Mouse (Mus musculus): Measurements from ENCODE around the gene Schip1. TPM values are rescaled to one million over a fixed set of nuclear protein-coding genes. Genes with fewer than 3 reads are reported as not detected.

Schip1 gene
- polyA plus RNA-seq, 1 experiment from 2014 or later, result 76.4 TPM

GRCm38 (mm10) chr3:68138833-68139627 lies 74.4 kb downstream of the Schip1 start:
- Histone ChIP-seq H3K27ac (ENCODE audit: poor library complexity, severe bottlenecking) (no peak overlapping the region), H3K36me3 (no peaks in the 10 kb centered on the region), H3K4me1 (replicated peaks) (no peaks in the 10 kb centered on the region), H3K27me3 (replicated peaks) (no peaks in the 10 kb centered on the region), H3K9ac (no peak overlapping the region), H3K4me3 (no peak overlapping the region), H3K4me2 (no peak overlapping the region), H3K9me3 (replicated peaks) (no peaks in the 10 kb centered on the region)
- no peak for ATAC-seq (ENCODE audit: insufficient number of reproducible peaks, low FRiP score)
- WGBS, result 74% methylated on average over 5 of the region's 5 CpGs

GRCm38 (mm10) chr3:68150688-68151087 lies 86.1 kb downstream of the Schip1 start:
- no peak for ATAC-seq (ENCODE audit: insufficient number of reproducible peaks, low FRiP score)
- H3K9ac ChIP-seq, result no peak overlapping the region
- no peaks in the 10 kb centered on the region for H3K36me3 ChIP-seq
- WGBS, result 80% methylated on average over 8 of the region's 8 CpGs
- H3K4me2 ChIP-seq, result no peak overlapping the region
- no peak overlapping the region for H3K27ac ChIP-seq (ENCODE audit: poor library complexity, severe bottlenecking)
- H3K27me3 ChIP-seq (replicated peaks), result no peaks in the 10 kb centered on the region
- no peaks in the 10 kb centered on the region for H3K9me3 ChIP-seq (replicated peaks)
- no peaks in the 10 kb centered on the region for H3K4me1 ChIP-seq (replicated peaks)
- no peak overlapping the region for H3K4me3 ChIP-seq

GRCm38 (mm10) chr3:68160175-68160574 lies 95.6 kb downstream of the Schip1 start:
- Histone ChIP-seq H3K27ac (ENCODE audit: poor library complexity, severe bottlenecking) (no peak overlapping the region), H3K4me2 (no peak overlapping the region), H3K9ac (no peak overlapping the region), H3K27me3 (replicated peaks) (no peaks in the 10 kb centered on the region), H3K4me3 (no peak overlapping the region), H3K4me1 (replicated peaks) (no peaks in the 10 kb centered on the region), H3K9me3 (replicated peaks) (no peaks in the 10 kb centered on the region), H3K36me3 (no peaks in the 10 kb centered on the region)
- 69% methylated on average over 1 of the region's 1 CpGs for WGBS
- no peak for ATAC-seq (ENCODE audit: insufficient number of reproducible peaks, low FRiP score)

GRCm38 (mm10) chr3:68160760-68161159 lies 96.2 kb downstream of the Schip1 start:
- no peaks in the 10 kb centered on the region for H3K9me3 ChIP-seq (replicated peaks)
- WGBS, result 49% methylated on average over 3 of the region's 3 CpGs
- H3K27ac ChIP-seq (ENCODE audit: poor library complexity, severe bottlenecking), result no peak overlapping the region
- H3K4me1 ChIP-seq (replicated peaks), result no peaks in the 10 kb centered on the region
- H3K4me2 ChIP-seq, result no peak overlapping the region
- no peaks in the 10 kb centered on the region for H3K27me3 ChIP-seq (replicated peaks)
- H3K9ac ChIP-seq, result no peak overlapping the region
- no peak overlapping the region for H3K4me3 ChIP-seq
- H3K36me3 ChIP-seq, result no peaks in the 10 kb centered on the region
- ATAC-seq (ENCODE audit: insufficient number of reproducible peaks, low FRiP score), result no peak

GRCm38 (mm10) chr3:68178248-68178647 lies 113.6 kb downstream of the Schip1 start:
- no peak for ATAC-seq (ENCODE audit: insufficient number of reproducible peaks, low FRiP score)
- H3K4me3 ChIP-seq, result no peak overlapping the region
- 70% methylated on average over 1 of the region's 1 CpGs for WGBS

GRCm38 (mm10) chr3:68187471-68187870 lies 122.9 kb downstream of the Schip1 start:
- Histone ChIP-seq H3K27me3 (replicated peaks) (no peaks in the 10 kb centered on the region), H3K36me3 (no peaks in the 10 kb centered on the region), H3K27ac (ENCODE audit: poor library complexity, severe bottlenecking) (no peak overlapping the region), H3K9me3 (replicated peaks) (no peaks in the 10 kb centered on the region), H3K4me3 (no peak overlapping the region), H3K4me2 (no peak overlapping the region), H3K9ac (no peak overlapping the region), H3K4me1 (replicated peaks) (no peaks in the 10 kb centered on the region)
- no peak for ATAC-seq (ENCODE audit: insufficient number of reproducible peaks, low FRiP score)
- 58% methylated on average over 8 of the region's 8 CpGs for WGBS

More at GRCm38 (mm10) chr3:68178248-68178647, 113.6 kb downstream of the Schip1 start:
- Histone ChIP-seq H3K4me2 (no peak overlapping the region), H3K4me1 (replicated peaks) (no peaks in the 10 kb centered on the region), H3K27me3 (replicated peaks) (no peaks in the 10 kb centered on the region), H3K27ac (ENCODE audit: poor library complexity, severe bottlenecking) (no peak overlapping the region), H3K36me3 (no peaks in the 10 kb centered on the region), H3K9me3 (replicated peaks) (no peaks in the 10 kb centered on the region), H3K9ac (no peak overlapping the region)

- H3K9me3 ChIP-seq (replicated peaks), result no peaks in the 10 kb centered on the region
- H3K36me3 ChIP-seq, result no peaks in the 10 kb centered on the region
- H3K27ac ChIP-seq (ENCODE audit: poor library complexity, severe bottlenecking), result no peak overlapping the region
- no peak overlapping the region for H3K4me2 ChIP-seq
- 69% methylated on average over 2 of the region's 2 CpGs for WGBS
- no peak for ATAC-seq (ENCODE audit: insufficient number of reproducible peaks, low FRiP score)
- no peak overlapping the region for H3K4me3 ChIP-seq
- no peaks in the 10 kb centered on the region for H3K4me1 ChIP-seq (replicated peaks)
- H3K9ac ChIP-seq, result no peak overlapping the region
- H3K27me3 ChIP-seq (replicated peaks), result no peaks in the 10 kb centered on the region
These were observed 124.5 kb downstream of the Schip1 start for GRCm38 (mm10) chr3:68189100-68189499.

- H3K4me2 ChIP-seq, result no peak overlapping the region
- H3K27ac ChIP-seq (ENCODE audit: poor library complexity, severe bottlenecking), result no peak overlapping the region
- no peaks in the 10 kb centered on the region for H3K27me3 ChIP-seq (replicated peaks)
- ATAC-seq (ENCODE audit: insufficient number of reproducible peaks, low FRiP score), result no peak
- no peaks in the 10 kb centered on the region for H3K4me1 ChIP-seq (replicated peaks)
- no peaks in the 10 kb centered on the region for H3K36me3 ChIP-seq
- H3K9me3 ChIP-seq (replicated peaks), result no peaks in the 10 kb centered on the region
- 80% methylated on average over 1 of the region's 1 CpGs for WGBS
- no peak overlapping the region for H3K4me3 ChIP-seq
- no peak overlapping the region for H3K9ac ChIP-seq
These were observed 132.3 kb downstream of the Schip1 start for GRCm38 (mm10) chr3:68196933-68197332.

GRCm38 (mm10) chr3:68201214-68201613 lies 136.6 kb downstream of the Schip1 start:
- Histone ChIP-seq H3K27me3 (replicated peaks) (no peaks in the 10 kb centered on the region), H3K4me2 (no peak overlapping the region), H3K36me3 (no peaks in the 10 kb centered on the region), H3K9ac (no peak overlapping the region), H3K9me3 (replicated peaks) (no peaks in the 10 kb centered on the region), H3K4me1 (replicated peaks) (no peaks in the 10 kb centered on the region), H3K4me3 (no peak overlapping the region), H3K27ac (ENCODE audit: poor library complexity, severe bottlenecking) (no peak overlapping the region)
- no peak for ATAC-seq (ENCODE audit: insufficient number of reproducible peaks, low FRiP score)
- WGBS, result 38% methylated on average over 1 of the region's 1 CpGs

- no peak overlapping the region for H3K9ac ChIP-seq
- WGBS, result 70% methylated on average over 4 of the region's 4 CpGs
- no peaks in the 10 kb centered on the region for H3K9me3 ChIP-seq (replicated peaks)
- H3K27me3 ChIP-seq (replicated peaks), result no peaks in the 10 kb centered on the region
- no peak for ATAC-seq (ENCODE audit: insufficient number of reproducible peaks, low FRiP score)
- H3K36me3 ChIP-seq, result no peaks in the 10 kb centered on the region
- H3K4me1 ChIP-seq (replicated peaks), result no peaks in the 10 kb centered on the region
- H3K4me2 ChIP-seq, result no peak overlapping the region
- H3K27ac ChIP-seq (ENCODE audit: poor library complexity, severe bottlenecking), result no peak overlapping the region
- H3K4me3 ChIP-seq, result no peak overlapping the region
These were observed 137.7 kb downstream of the Schip1 start for GRCm38 (mm10) chr3:68202162-68202902.

GRCm38 (mm10) chr3:68203934-68204467 lies 139.4 kb downstream of the Schip1 start:
- Histone ChIP-seq H3K4me1 (replicated peaks) (no peaks in the 10 kb centered on the region), H3K4me2 (no peak overlapping the region), H3K9me3 (replicated peaks) (no peaks in the 10 kb centered on the region), H3K27me3 (replicated peaks) (no peaks in the 10 kb centered on the region), H3K27ac (ENCODE audit: poor library complexity, severe bottlenecking) (no peak overlapping the region), H3K9ac (no peak overlapping the region), H3K36me3 (no peaks in the 10 kb centered on the region), H3K4me3 (no peak overlapping the region)
- no peak for ATAC-seq (ENCODE audit: insufficient number of reproducible peaks, low FRiP score)
- 70% methylated on average over 4 of the region's 4 CpGs for WGBS

Measured in heart, embryonic 12.5 days (tissue).